Mouse (Mus musculus) myocyte (in vitro differentiated cells): ENCODE data around the gene Lyrm9.

ENCODE experiments used
- CEBPB ChIP-seq: IDR thresholded peaks from 2 replicates; pipeline ENCODE4 v1.6.1; 2011; ENCODE audit warnings: mild to moderate bottlenecking, moderate library complexity; ENCODE audit not compliant: poor library complexity, insufficient read depth, severe bottlenecking
- E2F4 ChIP-seq: IDR thresholded peaks from one replicate; pipeline ENCODE4 v1.6.1; 2011; ENCODE audit warnings: mild to moderate bottlenecking, control low read depth, moderate library complexity; ENCODE audit not compliant: insufficient read depth
- MAX ChIP-seq: IDR thresholded peaks from one replicate; pipeline ENCODE4 v1.6.1; 2011; ENCODE audit warnings: low read depth, mild to moderate bottlenecking, control low read depth
- MYOG ChIP-seq, 3 experiments: IDR thresholded peaks; one replicate each; pipeline ENCODE4 v1.6.1; 2011; ENCODE audit warnings: control low read depth in 2 of 3, low read depth in 2 of 3, mild to moderate bottlenecking in 2 of 3; ENCODE audit not compliant: insufficient read length in 2 of 3, control insufficient read depth in 1 of 3, insufficient read depth in 1 of 3
- POLR2A ChIP-seq: IDR thresholded peaks from one replicate; pipeline ENCODE4 v1.6.1; 2011; ENCODE audit warnings: low read depth, mild to moderate bottlenecking, control low read depth, moderate library complexity; ENCODE audit not compliant: insufficient read length
- REST ChIP-seq: IDR thresholded peaks from one replicate; pipeline ENCODE4 v1.6.1; 2011; ENCODE audit warnings: mild to moderate bottlenecking, control low read depth, moderate library complexity; ENCODE audit not compliant: insufficient read depth, insufficient read length
- TCF12 ChIP-seq: IDR thresholded peaks from one replicate; pipeline ENCODE4 v1.6.1; 2011; ENCODE audit warnings: mild to moderate bottlenecking, control low read depth; ENCODE audit not compliant: poor library complexity, insufficient read depth, severe bottlenecking

DNA sequence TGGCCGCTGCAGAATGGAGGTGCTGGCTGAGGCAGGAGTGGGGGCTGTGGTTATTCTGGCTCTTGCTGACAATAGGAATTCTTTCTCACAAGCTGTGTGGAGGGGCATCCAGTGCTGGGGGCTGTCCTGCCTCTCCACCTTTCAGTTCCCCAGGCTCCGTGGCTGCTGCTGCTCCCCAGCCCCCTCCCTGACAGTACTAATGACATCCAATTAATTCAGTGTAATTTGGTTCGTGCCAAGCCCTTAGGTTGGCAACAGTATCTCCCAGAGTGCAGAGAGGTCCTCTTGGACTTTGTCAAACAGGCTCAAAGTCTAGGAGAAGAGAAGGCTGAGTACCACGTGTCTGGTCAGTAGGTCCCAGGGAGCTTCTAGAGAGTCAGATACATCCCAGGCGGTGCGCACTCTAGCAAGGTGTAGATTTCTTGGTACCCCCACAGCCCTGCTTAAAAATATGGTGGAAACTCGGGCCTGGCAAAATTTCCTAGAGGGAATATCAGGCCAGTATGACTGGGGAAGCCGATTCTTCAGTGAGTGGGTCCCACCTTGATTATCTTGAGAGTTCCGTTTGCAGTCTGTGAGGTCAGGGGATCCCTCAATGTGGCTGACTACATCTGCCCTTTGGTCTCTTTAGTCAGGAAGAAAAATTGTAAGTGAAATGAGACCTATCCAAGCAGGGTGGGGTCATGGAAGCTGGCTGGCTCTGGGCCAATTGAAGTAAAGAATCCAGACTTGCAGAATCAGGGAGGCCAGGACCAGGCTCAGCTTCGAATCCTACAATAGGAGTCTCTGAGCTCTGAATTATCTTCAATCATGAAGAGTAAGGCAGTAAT, 48.3 kb upstream of the Lyrm9 start:
- TF ChIP-seq TCF12 (no peak), E2F4 (no peak), POLR2A (no peak), REST (no peak), MAX (no peak), MYOG (IDR thresholded peaks at IDR 0.05; ENCODE audit: control insufficient read depth in 1 of 3, insufficient read depth in 1 of 3, insufficient read length in 2 of 3, low read depth in 2 of 3) (no peak), CEBPB (no peak)
